Mouse (Mus musculus) ES-E14 (cell line): Measurements from ENCODE around the gene Shroom3.

Source experiments
- CHD2 ChIP-seq: IDR thresholded peaks from 2 replicates; pipeline ENCODE4 v1.6.1; 2014; ENCODE audit warnings: mild to moderate bottlenecking, low read depth, low read length, inconsistent platforms
- HCFC1 ChIP-seq: IDR thresholded peaks from 2 replicates; pipeline ENCODE4 v1.6.1; 2012; ENCODE audit warnings: low read length, inconsistent platforms, borderline replicate concordance; ENCODE audit not compliant: insufficient read depth
- ZC3H11A ChIP-seq: IDR thresholded peaks from 2 replicates; pipeline ENCODE4 v1.6.1; 2012; ENCODE audit warnings: low read depth, mild to moderate bottlenecking, inconsistent platforms, low read length, borderline replicate concordance

DNA sequence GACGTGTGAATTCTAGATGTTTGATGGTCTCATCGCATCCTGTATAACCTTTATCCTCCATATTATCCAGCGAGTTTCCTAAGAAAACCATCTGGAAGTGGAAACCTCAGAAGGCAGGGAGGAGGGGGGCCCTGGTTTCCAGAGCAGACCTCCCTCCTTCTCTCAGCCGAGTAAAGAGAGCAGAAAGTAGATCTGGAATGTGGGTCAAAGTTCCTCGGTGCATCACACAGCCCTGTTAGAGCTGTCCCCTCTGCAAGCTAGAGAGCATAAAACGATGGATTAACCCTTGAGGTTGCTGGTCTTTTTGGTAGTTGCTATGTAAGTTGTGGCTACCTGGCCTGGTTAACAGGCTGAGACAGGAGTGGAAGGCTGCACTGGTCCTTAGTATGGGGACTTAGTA lies 46.0 kb downstream of the Shroom3 start:
- no peak for TF ChIP-seq CHD2
- no peak for TF ChIP-seq ZC3H11A
- no peak for TF ChIP-seq HCFC1
